Mouse (Mus musculus) neural tube, embryonic 14.5 days (tissue): ENCODE data around the gene Ralgapa2. TPM values are rescaled to one million over a fixed set of nuclear protein-coding genes. Genes with fewer than 3 reads are reported as not detected.

Experiments used
- ATAC-seq: fragments of 200-750 bp; cut with Nextera tagmentation; 2 replicates; pipeline ENCODE4 v1.8.0; 2017; ENCODE audit warnings: low read depth, mild to moderate bottlenecking, moderate TSS enrichment, moderate library complexity
- H3K27ac ChIP-seq: fragments of 300-500 bp; sonication (generic); 2 replicates; pipeline ENCODE4 v1.5.1; 2014; ENCODE audit warnings: low read depth, mild to moderate bottlenecking, control low read depth, low read length, moderate library complexity, mixed read lengths
- H3K27me3 ChIP-seq: fragments of 300-500 bp; sonication (generic); 2 replicates; pipeline ENCODE4 v1.6.1; 2014; ENCODE audit warnings: low read length; ENCODE audit not compliant: control insufficient read depth, insufficient read depth
- H3K36me3 ChIP-seq: fragments of 300-500 bp; sonication (generic); 2 replicates; pipeline ENCODE4 v1.6.1; 2014; ENCODE audit warnings: low read length, mixed read lengths; ENCODE audit not compliant: control insufficient read depth, insufficient read depth
- H3K4me1 ChIP-seq: fragments of 300-500 bp; sonication (generic); 2 replicates; pipeline ENCODE4 v1.6.1; 2014; ENCODE audit warnings: low read length; ENCODE audit not compliant: control insufficient read depth, insufficient read depth
- H3K4me2 ChIP-seq: fragments of 300-500 bp; sonication (generic); 2 replicates; pipeline ENCODE4 v1.6.1; 2014; ENCODE audit warnings: mild to moderate bottlenecking, low read depth, low read length, control low read depth
- H3K4me3 ChIP-seq: fragments of 300-500 bp; sonication (generic); 2 replicates; pipeline ENCODE4 v1.5.1; 2014; ENCODE audit warnings: low read depth, low read length, control low read depth, mixed read lengths
- H3K9ac ChIP-seq: fragments of 300-500 bp; sonication (generic); replicated peaks from 2 replicates; pipeline ENCODE4 v1.6.1; 2014; ENCODE audit warnings: low read depth, mild to moderate bottlenecking, control low read depth, low read length, mixed read lengths
- H3K9me3 ChIP-seq: fragments of 300-500 bp; sonication (generic); 2 replicates; pipeline ENCODE4 v1.6.1; 2016; ENCODE audit warnings: low read length; ENCODE audit not compliant: control insufficient read depth
- WGBS: fragments of 180-500 bp; shearing (Covaris S2); extraction: QIAGEN DNeasy Blood & Tissue Kit; methylation state at CpG from one replicate; pipeline ENCODE4 v1.1.7; 2014; 5-methylcytosine and 5-hydroxymethylcytosine counted together
- polyA plus RNA-seq: library from polyadenylated mRNA; unstranded; fragments of >200 nt; fragmentation: Nextera tagmentation; extraction: Ambion mirVana; gene quantifications from 2 replicates; pipeline ENCODE4 v1.2.1, GENCODE M21; 2014

Ralgapa2 gene
- polyA plus RNA-seq, 1 experiment from 2014 or later, result 16.1 TPM

- no peak for ATAC-seq
- WGBS, result 86% methylated on average over 7 of the region's 7 CpGs
- no peak overlapping the region for H3K9ac ChIP-seq
- no peak overlapping the region for H3K27ac ChIP-seq
- H3K4me3 ChIP-seq, result no peak overlapping the region
- no peaks in the 10 kb centered on the region for H3K9me3 ChIP-seq
- H3K4me2 ChIP-seq, result no peak overlapping the region
- H3K27me3 ChIP-seq, result no peaks in the 10 kb centered on the region
- no peaks in the 10 kb centered on the region for H3K36me3 ChIP-seq
- H3K4me1 ChIP-seq, result no peaks in the 10 kb centered on the region
Observed at GRCm38 (mm10) chr2:146197947-146198346, 314.2 kb downstream of the Ralgapa2 start.

- Histone ChIP-seq H3K36me3 (no peaks in the 10 kb centered on the region), H3K9ac (no peak overlapping the region), H3K27ac (no peak overlapping the region), H3K4me3 (no peak overlapping the region), H3K27me3 (no peaks in the 10 kb centered on the region), H3K9me3 (no peaks in the 10 kb centered on the region), H3K4me1 (no peaks in the 10 kb centered on the region), H3K4me2 (no peak overlapping the region)
- 93% methylated on average over 11 of the region's 11 CpGs for WGBS
- no peak for ATAC-seq
Observed at GRCm38 (mm10) chr2:146196126-146196525, 316.0 kb downstream of the Ralgapa2 start.
